Mouse (Mus musculus) forebrain, embryonic 16.5 days (tissue): Measurements from ENCODE around the gene Abat. TPM values are rescaled to one million over a fixed set of nuclear protein-coding genes. Genes with fewer than 3 reads are reported as not detected.

Experiments used
- ATAC-seq: fragments of 200-750 bp; cut with Nextera tagmentation; 2 replicates; pipeline ENCODE4 v1.8.0; 2017; ENCODE audit warnings: mild to moderate bottlenecking, moderate library complexity
- H3K27ac ChIP-seq: fragments of 300-500 bp; sonication (generic); 2 replicates; pipeline ENCODE4 v1.5.1; 2014; ENCODE audit warnings: low read length, control low read depth
- H3K27me3 ChIP-seq: fragments of 300-500 bp; sonication (generic); replicated peaks from 2 replicates; pipeline ENCODE4 v1.6.1; 2014; ENCODE audit warnings: low read length; ENCODE audit not compliant: control insufficient read depth, insufficient read depth
- H3K36me3 ChIP-seq: fragments of 300-500 bp; sonication (generic); 2 replicates; pipeline ENCODE4 v1.6.1; 2014; ENCODE audit not compliant: control insufficient read depth, insufficient read depth
- H3K4me1 ChIP-seq: fragments of 300-500 bp; sonication (generic); replicated peaks from 2 replicates; pipeline ENCODE4 v1.6.1; 2014; ENCODE audit warnings: low read length; ENCODE audit not compliant: control insufficient read depth, insufficient read depth
- H3K4me2 ChIP-seq: fragments of 300-500 bp; sonication (generic); 2 replicates; pipeline ENCODE4 v1.6.1; 2014; ENCODE audit warnings: mild to moderate bottlenecking, low read length, control low read depth
- H3K4me3 ChIP-seq: fragments of 300-500 bp; sonication (generic); replicated peaks from 2 replicates; pipeline ENCODE4 v1.5.1; 2014; ENCODE audit warnings: mild to moderate bottlenecking, low read length, control low read depth
- H3K9ac ChIP-seq: fragments of 300-500 bp; sonication (generic); replicated peaks from 2 replicates; pipeline ENCODE4 v1.6.1; 2014; ENCODE audit warnings: low read depth, low read length, control low read depth
- H3K9me3 ChIP-seq: fragments of 300-500 bp; sonication (generic); 2 replicates; pipeline ENCODE4 v1.6.1; 2016; ENCODE audit warnings: low read length; ENCODE audit not compliant: control insufficient read depth
- WGBS: fragments of 180-500 bp; shearing (Covaris S2); extraction: QIAGEN DNeasy Blood & Tissue Kit; methylation state at CpG from one replicate; pipeline ENCODE4 v1.1.7; 2014; 5-methylcytosine and 5-hydroxymethylcytosine counted together
- microRNA-seq: library from miRNA; unstranded; fragments of <30 nt; microRNA quantifications from one replicate; pipeline ENCODE4, GENCODE M21; 2017
- polyA plus RNA-seq: library from polyadenylated mRNA; unstranded; fragments of >200 nt; fragmentation: Nextera tagmentation; extraction: Ambion mirVana; gene quantifications from 2 replicates; pipeline ENCODE4 v1.2.1, GENCODE M21; 2015

The Abat gene
- polyA plus RNA-seq, 1 experiment from 2014 or later: 58.0 TPM

- Histone ChIP-seq H3K4me1 (peaks cover 46% of the 10 kb centered on the region), H3K9ac (no peak overlapping the region)
Measured at GRCm38 (mm10) chr16:8667261-8667660, 154.0 kb downstream of the Abat start.

DNA sequence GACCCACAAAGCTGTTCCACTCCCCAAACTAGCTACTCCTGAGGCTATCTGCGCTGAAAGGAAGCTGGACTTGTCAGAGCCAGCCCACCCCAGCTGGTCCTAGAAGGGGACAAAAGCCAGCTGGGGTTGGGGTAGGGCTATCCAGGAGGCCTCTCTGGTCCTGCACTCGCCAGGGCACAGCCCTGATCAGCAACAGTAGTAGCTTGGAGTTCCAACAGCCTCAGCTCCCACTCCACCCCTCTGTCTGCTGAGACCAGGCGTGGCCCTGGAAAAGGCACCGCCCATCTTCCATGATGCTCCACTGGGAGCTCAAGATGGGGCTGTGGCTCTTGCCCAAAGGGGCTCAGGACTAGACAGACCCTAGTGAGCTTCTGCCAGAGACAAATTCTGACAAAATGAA, 154.6 kb downstream of the Abat start:
- Histone ChIP-seq H3K4me2 (no peak overlapping the region), H3K36me3 (no peaks in the 10 kb centered on the region), H3K9me3 (no peaks in the 10 kb centered on the region), H3K4me1 (peaks cover 46% of the 10 kb centered on the region), H3K27me3 (no peaks in the 10 kb centered on the region), H3K9ac (no peak overlapping the region), H3K27ac (no peak overlapping the region), H3K4me3 (no peak overlapping the region)
- ATAC-seq: no peak
- WGBS: 62% methylated on average over 4 of the region's 4 CpGs

More at GRCm38 (mm10) chr16:8667261-8667660, 154.0 kb downstream of the Abat start:
- Histone ChIP-seq H3K27me3 (no peaks in the 10 kb centered on the region), H3K9me3 (no peaks in the 10 kb centered on the region), H3K27ac (no peak overlapping the region), H3K4me2 (no peak overlapping the region), H3K36me3 (no peaks in the 10 kb centered on the region), H3K4me3 (no peak overlapping the region)
- 87% methylated on average over 7 of the region's 7 CpGs for WGBS
- no peak for ATAC-seq

DNA sequence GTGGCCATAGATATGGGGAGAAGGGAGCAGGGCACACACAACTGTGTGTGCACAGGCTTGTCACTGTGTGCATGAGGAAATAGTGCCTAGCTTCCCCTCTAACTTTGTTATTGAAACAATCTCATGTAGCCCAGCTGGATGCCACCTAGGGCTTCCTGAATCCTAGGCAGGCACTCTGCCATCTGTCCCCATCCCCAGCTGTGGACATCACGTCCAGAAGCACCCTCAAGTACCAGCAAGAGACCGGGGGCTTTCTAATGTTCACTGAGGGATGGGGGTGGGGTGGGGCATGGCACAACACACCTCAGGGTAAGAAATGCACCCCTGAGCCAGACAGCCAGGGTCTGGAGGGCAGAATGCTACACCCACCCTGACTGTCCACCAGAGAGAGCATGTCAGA, 155.2 kb downstream of the Abat start:
- no peaks in the 10 kb centered on the region for H3K27me3 ChIP-seq
- H3K4me1 ChIP-seq: peaks cover 46% of the 10 kb centered on the region
- H3K4me2 ChIP-seq: no peak overlapping the region; the same call in 1 of the 2 replicates
- H3K9ac ChIP-seq: no peak overlapping the region
- WGBS: 64% methylated on average over 2 of the region's 2 CpGs
- H3K36me3 ChIP-seq: no peaks in the 10 kb centered on the region
- H3K27ac ChIP-seq: no peak overlapping the region
- no peak for ATAC-seq
- no peaks in the 10 kb centered on the region for H3K9me3 ChIP-seq
- H3K4me3 ChIP-seq: no peak overlapping the region

GRCm38 (mm10) chr16:8669432-8669831, 156.2 kb downstream of the Abat start:
- Histone ChIP-seq H3K27ac (no peak overlapping the region), H3K4me3 (peak overlapping the region; percentile 85), H3K36me3 (no peaks in the 10 kb centered on the region), H3K4me2 (peak overlapping the region; percentile 56), H3K9ac (peak overlapping the region; percentile 67), H3K9me3 (no peaks in the 10 kb centered on the region), H3K27me3 (no peaks in the 10 kb centered on the region), H3K4me1 (peaks cover 46% of the 10 kb centered on the region)
- WGBS: 54% methylated on average over 5 of the region's 5 CpGs
- no peak for ATAC-seq

DNA sequence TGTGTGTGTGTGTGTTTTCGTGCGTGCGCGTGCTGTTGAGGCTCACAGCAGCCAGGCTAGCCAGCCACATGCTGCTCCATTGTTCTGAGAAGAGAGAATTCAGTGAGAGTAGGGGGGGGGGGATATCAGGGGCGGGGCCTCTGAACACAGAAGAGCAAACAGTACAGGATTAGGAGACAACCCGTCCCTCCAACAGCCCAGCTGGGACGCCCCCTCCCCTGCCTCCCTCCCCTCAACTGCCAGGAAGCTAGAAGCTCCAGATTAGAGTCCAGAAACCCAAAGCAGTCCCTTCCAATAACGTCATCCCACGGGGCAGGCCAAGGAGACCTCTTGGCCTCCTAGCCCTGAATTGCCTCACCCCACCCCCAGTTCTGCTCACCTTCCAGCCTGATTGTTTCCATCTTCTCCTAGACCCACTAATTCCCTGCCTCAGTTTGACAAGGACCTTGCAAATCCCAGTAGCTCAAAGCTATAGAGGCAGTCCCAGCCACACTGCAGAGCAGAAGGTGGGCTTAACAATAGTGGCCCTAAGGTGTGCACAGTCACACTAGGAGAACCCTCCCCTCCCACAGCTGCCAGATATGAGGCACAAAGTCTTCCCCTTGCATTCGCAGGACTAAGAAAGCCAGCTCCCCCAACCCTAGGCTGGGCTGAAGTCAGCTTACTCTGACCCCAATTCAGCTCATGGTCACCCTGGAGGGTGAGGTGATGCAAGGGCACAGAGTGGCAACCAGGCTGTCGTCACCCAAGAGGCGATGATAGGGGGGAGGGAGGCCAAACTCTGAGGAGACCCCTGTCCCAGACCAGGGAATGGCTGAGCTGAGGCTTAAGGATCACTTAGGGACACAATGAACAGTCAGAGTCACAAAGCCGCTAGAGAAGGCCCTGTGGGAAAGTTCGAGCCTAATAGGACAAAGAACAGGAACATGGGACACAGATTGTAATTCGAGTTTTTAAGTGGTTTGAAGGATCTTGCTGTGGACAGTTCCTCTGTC, 157.1 kb downstream of the Abat start:
- H3K4me1 ChIP-seq: peaks cover 46% of the 10 kb centered on the region
- H3K27ac ChIP-seq: peak overlapping the region; percentile 58
- H3K4me3 ChIP-seq: peak overlapping the region; percentile 85
- ATAC-seq: peak; percentile 39
- H3K27me3 ChIP-seq: no peaks in the 10 kb centered on the region
- H3K9ac ChIP-seq: peak overlapping the region; percentile 67
- H3K36me3 ChIP-seq: no peaks in the 10 kb centered on the region
- peak overlapping the region; percentile 56 for H3K4me2 ChIP-seq
- 8% methylated on average over 11 of the region's 15 CpGs for WGBS
- H3K9me3 ChIP-seq: no peaks in the 10 kb centered on the region

Small RNA genes within 50 kb of the gene (microRNA-seq; reads per million reads assigned to microRNA genes)
- gene Gm22137: not detected

Other genes starting within 250 kb of the Abat start
- gene Tmem114, start 88.3 kb upstream of the Abat start, polyA plus RNA-seq: 0.15 TPM in 1 of 2 replicates, not detected in the other
- gene Mettl22, start 42.6 kb upstream of the Abat start, polyA plus RNA-seq: 37.5 and 50.3 TPM in 2 replicates
- gene Pmm2, start 124.2 kb downstream of the Abat start, polyA plus RNA-seq: 48.1 and 53.4 TPM in 2 replicates
- gene Tmem186, start 124.3 kb downstream of the Abat start, polyA plus RNA-seq: 26.8 and 27.8 TPM in 2 replicates
- gene Carhsp1, start 158.7 kb downstream of the Abat start, polyA plus RNA-seq: 181 and 200 TPM in 2 replicates
- not detected in 2 replicates for gene Gm5767, start 167.3 kb downstream of the Abat start, polyA plus RNA-seq